Mouse (Mus musculus) lung, adult 2 months (tissue): ENCODE data around the gene Esrrg.

Source experiments
- CTCF ChIP-seq: fragments of 200-500 bp; IDR thresholded peaks from 2 replicates; pipeline ENCODE4 v1.5.1; 2011; ENCODE audit warnings: mild to moderate bottlenecking, low read length, control low read depth; ENCODE audit not compliant: insufficient read depth
- POLR2A ChIP-seq: fragments of 200-500 bp; IDR thresholded peaks from 2 replicates; pipeline ENCODE4 v1.6.1; 2011; ENCODE audit warnings: low read depth, mild to moderate bottlenecking, control low read depth, low read length, borderline replicate concordance; ENCODE audit errors: extremely low read depth

DNA sequence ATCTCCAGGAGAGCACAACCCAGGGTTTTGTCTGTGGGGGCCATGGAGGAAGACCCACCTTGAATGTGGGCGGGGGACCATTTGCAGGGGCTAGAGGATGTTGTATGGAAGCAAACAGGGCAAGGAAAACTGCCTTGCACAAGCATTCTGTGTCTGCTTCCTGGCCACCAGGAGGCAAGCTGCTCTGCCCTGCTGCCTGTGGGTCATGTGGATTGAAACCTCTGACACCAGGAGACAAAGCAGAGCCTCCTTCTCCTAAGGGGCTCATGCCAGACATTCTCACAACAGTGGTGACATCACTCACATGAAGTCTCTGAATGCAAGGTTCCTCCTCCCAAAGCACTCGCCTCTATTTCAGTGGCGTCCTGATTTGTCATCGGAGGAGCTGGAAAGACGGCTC lies 234.1 kb downstream of the Esrrg start:
- TF ChIP-seq POLR2A: no peak
- TF ChIP-seq CTCF: no peak
